Mouse (Mus musculus): ENCODE data around the gene Fbxw7. TPM values are rescaled to one million over a fixed set of nuclear protein-coding genes. Genes with fewer than 3 reads are reported as not detected.

The Fbxw7 gene
- polyA plus RNA-seq, 1 experiment from 2014 or later, result 19.5 TPM

DNA sequence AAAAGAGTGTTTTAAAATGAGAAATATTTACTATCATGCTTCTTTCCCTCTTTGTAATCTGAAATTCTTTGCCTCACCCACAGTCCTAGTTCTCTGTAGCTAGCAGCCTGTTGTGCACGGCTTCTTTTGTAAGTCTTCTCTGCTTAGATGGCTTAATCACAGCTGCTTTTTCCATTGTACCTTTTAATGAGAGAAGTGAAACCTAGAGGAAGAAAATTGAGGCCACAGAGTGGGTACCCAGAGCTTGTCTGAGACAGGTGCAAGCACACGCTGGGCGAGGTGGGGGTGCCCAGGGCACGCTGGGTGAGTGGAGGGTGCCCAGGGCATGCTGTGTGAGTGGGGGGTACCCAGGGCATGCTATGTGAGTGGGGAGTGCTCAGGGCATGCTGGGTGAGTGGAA is 27.2 kb upstream of the Fbxw7 start:
- Histone ChIP-seq H3K4me3 (ENCODE audit: low read depth, low read length) (no peak overlapping the region), H3K9ac (ENCODE audit: low read length) (no peak overlapping the region), H3K27me3 (ENCODE audit: control insufficient read depth, insufficient read depth, low read length) (no peaks in the 10 kb centered on the region), H3K9me3 (ENCODE audit: control insufficient read depth, low read length) (no peaks in the 10 kb centered on the region), H3K4me1 (replicated peaks; ENCODE audit: control insufficient read depth, insufficient read depth, low read length) (no peaks in the 10 kb centered on the region), H3K4me2 (ENCODE audit: low read depth, low read length, severe bottlenecking) (no peak overlapping the region), H3K36me3 (ENCODE audit: control insufficient read depth, insufficient read depth, low read length) (no peaks in the 10 kb centered on the region), H3K27ac (ENCODE audit: low read depth, low read length) (no peak overlapping the region)
- WGBS, result 87% methylated on average over 4 of the region's 4 CpGs
- ATAC-seq (replicated peaks; ENCODE audit: low FRiP score), result no peak
- no peak for DNase-seq (ENCODE audit: low spot score)

DNA sequence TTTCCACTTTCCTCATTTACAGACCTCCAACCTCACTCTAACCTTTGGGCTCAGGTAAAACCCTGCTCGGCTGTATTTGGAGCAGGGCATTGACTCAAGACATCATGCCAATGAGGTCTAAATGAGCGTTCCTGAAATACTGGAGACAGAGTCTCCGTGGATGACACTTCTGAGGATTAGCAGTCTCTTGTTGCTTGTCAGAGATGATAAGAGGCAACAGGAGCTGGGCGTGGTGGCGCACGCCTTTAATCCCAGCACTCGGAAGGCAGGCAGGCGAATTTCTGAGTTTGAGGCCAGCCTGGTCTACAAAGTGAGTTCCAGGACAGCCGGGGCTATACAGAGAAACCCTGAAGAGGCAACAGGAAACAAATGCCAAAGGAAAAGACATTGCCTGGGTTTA is 11.0 kb upstream of the Fbxw7 start:
- Histone ChIP-seq H3K4me1 (replicated peaks; ENCODE audit: control insufficient read depth, insufficient read depth, low read length) (no peaks in the 10 kb centered on the region), H3K27me3 (ENCODE audit: control insufficient read depth, insufficient read depth, low read length) (no peaks in the 10 kb centered on the region), H3K27ac (ENCODE audit: low read depth, low read length) (no peak overlapping the region), H3K4me3 (ENCODE audit: low read depth, low read length) (no peak overlapping the region), H3K9me3 (ENCODE audit: control insufficient read depth, low read length) (no peaks in the 10 kb centered on the region), H3K9ac (ENCODE audit: low read length) (no peak overlapping the region), H3K36me3 (ENCODE audit: control insufficient read depth, insufficient read depth, low read length) (no peaks in the 10 kb centered on the region), H3K4me2 (ENCODE audit: low read depth, low read length, severe bottlenecking) (no peak overlapping the region)
- no peak for DNase-seq (ENCODE audit: low spot score)
- 78% methylated on average over 9 of the region's 9 CpGs for WGBS
- ATAC-seq (replicated peaks; ENCODE audit: low FRiP score), result no peak

DNA sequence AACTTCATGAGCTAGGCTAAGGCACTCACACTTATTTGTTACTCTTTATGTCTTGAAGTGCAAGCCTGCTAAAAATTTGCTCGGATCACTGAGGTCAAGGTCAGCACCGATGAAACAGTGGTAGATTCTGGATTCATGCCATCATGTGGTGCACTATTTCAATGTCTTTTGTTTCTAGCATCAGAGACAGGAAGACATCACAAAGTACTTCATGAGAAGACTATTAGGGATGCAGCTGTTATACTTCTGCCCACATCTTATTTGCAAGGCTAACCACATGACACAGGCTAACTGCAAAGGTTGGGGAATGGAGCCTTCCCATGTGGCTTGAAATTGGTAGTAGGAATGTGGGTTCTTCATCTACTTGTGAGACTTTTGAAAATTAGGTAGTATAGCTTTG is 8.9 kb upstream of the Fbxw7 start:
- H3K9me3 ChIP-seq (ENCODE audit: control insufficient read depth, low read length), result no peaks in the 10 kb centered on the region
- H3K9ac ChIP-seq (ENCODE audit: low read length), result no peak overlapping the region
- no peak overlapping the region for H3K4me2 ChIP-seq (ENCODE audit: low read depth, low read length, severe bottlenecking)
- no peaks in the 10 kb centered on the region for H3K27me3 ChIP-seq (ENCODE audit: control insufficient read depth, insufficient read depth, low read length)
- DNase-seq (ENCODE audit: low spot score) (no peak), ATAC-seq (replicated peaks; ENCODE audit: low FRiP score) (no peak)
- no peak overlapping the region for H3K4me3 ChIP-seq (ENCODE audit: low read depth, low read length)
- H3K36me3 ChIP-seq (ENCODE audit: control insufficient read depth, insufficient read depth, low read length), result no peaks in the 10 kb centered on the region
- 97% methylated on average over 2 of the region's 2 CpGs for WGBS
- no peaks in the 10 kb centered on the region for H3K4me1 ChIP-seq (replicated peaks; ENCODE audit: control insufficient read depth, insufficient read depth, low read length)
- no peak overlapping the region for H3K27ac ChIP-seq (ENCODE audit: low read depth, low read length)

DNA sequence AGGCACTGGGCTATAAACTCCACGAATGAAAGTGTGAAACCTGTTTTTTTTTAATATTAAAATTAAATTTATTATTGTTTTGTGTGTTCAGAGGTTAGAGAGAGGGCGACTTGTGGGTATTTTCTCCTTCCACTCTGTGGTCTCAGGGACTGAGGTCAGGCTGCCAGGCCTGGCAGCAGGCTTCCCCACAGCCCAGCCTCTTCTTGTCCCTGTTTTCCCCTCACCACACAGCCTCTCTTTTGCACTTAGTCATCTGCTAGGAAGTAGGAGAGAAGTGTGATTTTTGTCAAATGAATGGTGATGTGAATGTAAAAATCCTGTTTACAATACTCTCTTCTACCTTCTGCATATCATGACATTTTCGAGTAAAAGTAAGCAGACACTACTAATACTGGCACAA is 7.2 kb upstream of the Fbxw7 start:
- no peak overlapping the region for H3K9ac ChIP-seq (ENCODE audit: low read length)
- DNase-seq (ENCODE audit: low spot score) (no peak), ATAC-seq (replicated peaks; ENCODE audit: low FRiP score) (no peak)
- no peaks in the 10 kb centered on the region for H3K9me3 ChIP-seq (ENCODE audit: control insufficient read depth, low read length)
- no peak overlapping the region for H3K4me3 ChIP-seq (ENCODE audit: low read depth, low read length)
- WGBS, result 83% methylated on average over 3 of the region's 3 CpGs
- H3K27ac ChIP-seq (ENCODE audit: low read depth, low read length), result no peak overlapping the region
- H3K4me2 ChIP-seq (ENCODE audit: low read depth, low read length, severe bottlenecking), result no peak overlapping the region
- H3K36me3 ChIP-seq (ENCODE audit: control insufficient read depth, insufficient read depth, low read length), result no peaks in the 10 kb centered on the region
- no peaks in the 10 kb centered on the region for H3K27me3 ChIP-seq (ENCODE audit: control insufficient read depth, insufficient read depth, low read length)
- H3K4me1 ChIP-seq (replicated peaks; ENCODE audit: control insufficient read depth, insufficient read depth, low read length), result no peaks in the 10 kb centered on the region

DNA sequence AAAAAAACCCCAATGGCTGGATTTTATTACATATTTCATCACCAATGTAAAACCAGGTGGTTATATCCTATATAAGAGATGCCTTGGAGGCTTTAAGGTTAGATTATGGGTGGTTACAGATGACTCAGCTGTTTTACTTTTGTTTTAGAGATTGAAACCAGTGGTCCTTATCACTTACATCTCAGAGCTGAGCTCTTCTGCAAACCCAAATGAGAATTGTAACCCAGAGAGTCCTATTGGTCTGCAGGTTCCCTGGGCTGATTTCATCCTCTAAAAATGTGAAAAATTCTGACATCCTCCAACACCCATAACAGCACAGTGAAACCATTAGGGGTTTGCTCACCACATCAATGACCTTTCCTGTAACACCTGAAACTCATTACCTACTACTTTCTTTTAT is 6.2 kb upstream of the Fbxw7 start:
- H3K27ac ChIP-seq (ENCODE audit: low read depth, low read length), result no peak overlapping the region
- H3K4me1 ChIP-seq (replicated peaks; ENCODE audit: control insufficient read depth, insufficient read depth, low read length), result no peaks in the 10 kb centered on the region
- no peak overlapping the region for H3K4me3 ChIP-seq (ENCODE audit: low read depth, low read length)
- H3K9ac ChIP-seq (ENCODE audit: low read length), result no peak overlapping the region
- no peaks in the 10 kb centered on the region for H3K27me3 ChIP-seq (ENCODE audit: control insufficient read depth, insufficient read depth, low read length)
- ATAC-seq (replicated peaks; ENCODE audit: low FRiP score) (no peak), DNase-seq (ENCODE audit: low spot score) (no peak)
- no peaks in the 10 kb centered on the region for H3K36me3 ChIP-seq (ENCODE audit: control insufficient read depth, insufficient read depth, low read length)
- no peak overlapping the region for H3K4me2 ChIP-seq (ENCODE audit: low read depth, low read length, severe bottlenecking)
- H3K9me3 ChIP-seq (ENCODE audit: control insufficient read depth, low read length), result no peaks in the 10 kb centered on the region

DNA sequence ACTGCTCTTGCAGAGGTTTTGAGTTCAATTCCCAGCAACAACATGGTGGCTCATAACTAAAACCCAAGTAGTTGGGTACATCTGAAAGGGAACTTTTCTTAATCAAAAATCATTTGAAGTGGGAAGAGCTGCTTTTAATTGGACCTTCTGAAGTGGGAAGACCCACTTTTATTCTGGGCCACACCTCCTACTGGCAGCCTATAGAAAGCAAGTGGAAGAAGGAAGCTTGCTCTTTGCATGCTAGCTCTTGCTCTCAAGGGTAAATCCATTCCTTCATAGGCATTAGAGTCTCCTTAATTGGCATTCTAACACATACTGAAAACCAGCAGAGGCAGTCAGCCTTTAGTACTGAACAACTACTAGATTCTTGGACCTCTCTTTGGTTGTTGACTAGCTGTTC is 4.3 kb upstream of the Fbxw7 start:
- Histone ChIP-seq H3K27me3 (ENCODE audit: control insufficient read depth, insufficient read depth, low read length) (no peaks in the 10 kb centered on the region), H3K36me3 (ENCODE audit: control insufficient read depth, insufficient read depth, low read length) (no peaks in the 10 kb centered on the region)
- DNase-seq (ENCODE audit: low spot score), result no peak

DNA sequence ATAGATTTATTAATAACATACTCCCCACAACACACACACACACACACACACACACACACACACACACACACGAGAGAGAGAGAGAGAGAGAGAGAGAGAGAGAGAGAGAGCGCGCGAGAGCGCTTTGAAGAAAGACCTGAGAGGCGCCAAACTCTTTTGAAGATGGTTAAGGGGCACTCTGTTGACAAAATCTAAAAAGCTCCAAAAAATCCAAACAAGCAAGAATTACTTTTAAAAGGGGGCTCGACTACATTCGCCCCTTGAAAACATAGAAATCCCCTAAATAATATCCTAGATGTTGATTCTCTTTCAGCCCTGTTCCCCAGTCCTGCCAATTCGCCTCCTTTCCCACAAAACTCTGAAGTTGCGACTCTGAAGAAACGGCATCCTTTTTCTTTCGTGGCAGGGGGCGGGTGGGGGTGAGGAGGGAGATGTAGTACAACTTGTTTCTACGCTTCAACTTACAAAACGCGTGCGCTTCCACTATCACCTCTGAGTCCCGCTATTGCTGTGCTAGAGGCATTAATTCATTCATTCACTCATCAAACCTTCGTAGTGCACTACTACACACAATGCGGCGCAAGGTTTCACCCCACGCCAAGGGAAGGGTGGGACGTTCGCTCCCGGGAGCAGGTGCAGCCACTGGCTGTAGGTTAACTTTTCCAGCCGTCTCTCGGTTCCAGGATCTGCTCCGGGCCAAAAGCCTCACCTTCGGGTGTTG is 1.5 kb upstream of the Fbxw7 start:
- Histone ChIP-seq H3K27ac (ENCODE audit: low read depth, low read length) (peak overlapping the region; percentile 81), H3K36me3 (ENCODE audit: control insufficient read depth, insufficient read depth, low read length) (no peaks in the 10 kb centered on the region), H3K9me3 (ENCODE audit: control insufficient read depth, low read length) (no peaks in the 10 kb centered on the region), H3K4me3 (ENCODE audit: low read depth, low read length) (peak overlapping the region; percentile 97), H3K9ac (ENCODE audit: low read length) (peak overlapping the region; percentile 67), H3K4me2 (ENCODE audit: low read depth, low read length, severe bottlenecking) (peak overlapping the region; percentile 68), H3K4me1 (replicated peaks; ENCODE audit: control insufficient read depth, insufficient read depth, low read length) (no peaks in the 10 kb centered on the region; the same call in 1 of the 2 replicates), H3K27me3 (ENCODE audit: control insufficient read depth, insufficient read depth, low read length) (no peaks in the 10 kb centered on the region)
- ATAC-seq (replicated peaks; ENCODE audit: low FRiP score) (no peak), DNase-seq (ENCODE audit: low spot score) (no peak)
- under 1% methylated on average over 29 of the region's 29 CpGs for WGBS

More for the DNA sequence above, 4.3 kb upstream of the Fbxw7 start:
- H3K27ac ChIP-seq (ENCODE audit: low read depth, low read length), result no peak overlapping the region
- H3K4me3 ChIP-seq (ENCODE audit: low read depth, low read length), result no peak overlapping the region
- H3K9ac ChIP-seq (ENCODE audit: low read length), result no peak overlapping the region
- H3K4me2 ChIP-seq (ENCODE audit: low read depth, low read length, severe bottlenecking), result no peak overlapping the region
- no peaks in the 10 kb centered on the region for H3K9me3 ChIP-seq (ENCODE audit: control insufficient read depth, low read length)
- ATAC-seq (replicated peaks; ENCODE audit: low FRiP score), result no peak
- no peaks in the 10 kb centered on the region; the same call in 1 of the 2 replicates for H3K4me1 ChIP-seq (replicated peaks; ENCODE audit: control insufficient read depth, insufficient read depth, low read length)

DNA sequence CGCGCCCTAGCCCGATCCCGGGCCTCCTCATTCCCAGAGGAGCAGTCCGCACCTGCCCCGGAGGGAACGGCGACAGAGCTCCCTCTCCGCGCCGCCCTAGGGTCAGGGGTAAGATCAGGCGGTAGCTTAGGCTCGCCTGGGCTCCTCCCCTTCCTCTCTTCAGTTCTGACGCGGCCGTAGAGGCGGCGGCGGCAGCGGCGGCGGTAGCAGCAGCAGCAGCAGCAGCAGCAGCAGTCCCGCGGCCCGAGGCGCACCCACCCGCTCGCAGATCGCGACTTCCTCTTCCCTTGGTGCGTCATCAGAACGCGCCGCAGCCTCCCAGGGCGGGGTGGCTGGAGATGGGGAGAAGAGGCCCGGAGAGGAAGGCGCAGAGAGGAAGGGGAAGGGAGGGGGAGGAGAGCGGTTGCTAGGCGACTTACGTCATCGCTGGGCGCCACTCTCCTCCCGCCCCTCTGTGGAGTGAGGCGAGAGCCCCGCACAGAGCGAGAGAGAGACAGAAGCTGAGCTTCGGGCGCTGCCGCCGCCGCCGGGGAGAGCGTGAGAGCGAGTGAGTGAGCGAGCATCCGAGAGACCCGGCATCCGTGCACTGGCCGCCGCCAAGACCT is 809 bp upstream of the Fbxw7 start:
- H3K4me3 ChIP-seq (ENCODE audit: low read depth, low read length), result peak overlapping the region; percentile 97
- no peaks in the 10 kb centered on the region for H3K9me3 ChIP-seq (ENCODE audit: control insufficient read depth, low read length)
- peak overlapping the region; percentile 95 for H3K4me2 ChIP-seq (ENCODE audit: low read depth, low read length, severe bottlenecking)
- H3K27me3 ChIP-seq (ENCODE audit: control insufficient read depth, insufficient read depth, low read length), result no peaks in the 10 kb centered on the region
- peak overlapping the region; percentile 90 for H3K27ac ChIP-seq (ENCODE audit: low read depth, low read length)
- H3K9ac ChIP-seq (ENCODE audit: low read length), result peak overlapping the region; percentile 87
- no peaks in the 10 kb centered on the region; the same call in 1 of the 2 replicates for H3K4me1 ChIP-seq (replicated peaks; ENCODE audit: control insufficient read depth, insufficient read depth, low read length)
- ATAC-seq (replicated peaks; ENCODE audit: low FRiP score), result peak; percentile 98
- WGBS, result under 1% methylated on average over 53 of the region's 60 CpGs
- H3K36me3 ChIP-seq (ENCODE audit: control insufficient read depth, insufficient read depth, low read length), result no peaks in the 10 kb centered on the region
- DNase-seq (ENCODE audit: low spot score), result peak; percentile 100

DNA sequence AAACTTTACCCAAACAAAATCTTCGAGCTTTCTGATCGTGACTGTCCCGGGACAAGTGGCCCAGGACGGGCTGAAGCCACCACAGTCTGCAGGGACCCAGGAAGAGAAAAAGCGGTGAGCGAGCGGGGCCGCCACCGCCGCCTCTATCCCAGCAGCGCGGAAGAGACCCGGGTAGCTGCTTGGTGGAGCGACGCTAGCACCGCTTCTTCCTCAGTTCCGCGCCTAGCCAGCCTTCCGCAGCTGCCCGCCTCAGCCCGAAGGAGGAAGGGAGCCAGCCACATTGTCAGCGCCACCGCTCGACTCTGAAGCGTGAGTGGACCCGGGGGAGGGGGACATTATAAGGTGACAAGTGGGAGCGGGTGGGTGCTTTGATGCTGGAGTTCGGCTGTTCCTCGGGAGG is 393 bp downstream of the Fbxw7 start:
- Histone ChIP-seq H3K4me1 (replicated peaks; ENCODE audit: control insufficient read depth, insufficient read depth, low read length) (no peaks in the 10 kb centered on the region; the same call in 1 of the 2 replicates), H3K4me3 (ENCODE audit: low read depth, low read length) (peak overlapping the region; percentile 97), H3K27me3 (ENCODE audit: control insufficient read depth, insufficient read depth, low read length) (no peaks in the 10 kb centered on the region), H3K9me3 (ENCODE audit: control insufficient read depth, low read length) (no peaks in the 10 kb centered on the region), H3K27ac (ENCODE audit: low read depth, low read length) (no peak overlapping the region), H3K4me2 (ENCODE audit: low read depth, low read length, severe bottlenecking) (peak overlapping the region; percentile 95), H3K9ac (ENCODE audit: low read length) (peak overlapping the region; percentile 87), H3K36me3 (ENCODE audit: control insufficient read depth, insufficient read depth, low read length) (no peaks in the 10 kb centered on the region)
- 0% methylated on average over 29 of the region's 29 CpGs for WGBS
- peak; percentile 66 for DNase-seq (ENCODE audit: low spot score)
- ATAC-seq (replicated peaks; ENCODE audit: low FRiP score), result no peak
